Mouse (Mus musculus): ENCODE measurements at regions not wholly inside any gene's neighbourhood (a gene's known extent, or its start where the extent isn't known, plus 50 kb on each side); places are given as distances from the start of the nearest gene placed in this dataset.

DNA sequence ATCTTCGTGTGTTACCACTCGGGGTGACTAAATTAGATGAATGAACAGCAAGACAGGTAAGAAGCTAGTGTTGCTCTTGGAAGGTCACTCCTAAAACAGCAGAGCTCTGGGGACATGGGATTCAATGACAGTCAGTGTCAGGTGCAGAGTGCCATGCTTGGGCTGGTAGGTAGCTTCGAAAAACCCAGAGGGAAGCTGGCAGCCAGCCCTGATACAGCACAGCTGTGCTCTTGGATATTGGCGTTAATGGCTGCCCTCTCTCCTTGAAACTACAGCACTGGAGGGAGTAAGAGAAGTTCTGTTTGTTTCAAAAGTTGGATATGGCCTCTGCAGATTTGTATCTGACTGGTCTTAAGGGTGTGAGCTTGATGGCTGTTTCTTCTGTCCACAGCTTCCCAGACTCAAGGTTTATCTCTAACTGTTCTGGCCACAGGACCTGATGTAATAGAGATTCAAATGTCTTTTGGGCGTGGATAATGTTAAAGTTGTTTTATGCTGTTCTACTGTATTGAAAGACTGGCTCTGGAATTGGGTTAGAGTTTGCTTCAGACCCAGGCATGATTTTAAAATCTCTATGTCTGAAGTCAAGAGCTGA, 152.7 kb downstream of the Cand1 start (continued):
- TF ChIP-seq SMC3 (IDR thresholded peaks at IDR 0.05; ENCODE audit: low read depth, low read length) (no peak), MAZ (IDR thresholded peaks at IDR 0.05; ENCODE audit: low read depth, low read length) (no peak), ZC3H11A (IDR thresholded peaks at IDR 0.05; ENCODE audit: low read depth, low read length) (no peak), EP300 (IDR thresholded peaks at IDR 0.05; ENCODE audit: low read depth in 1 of 2, low read length in 2 of 2) (peak; percentile 27 to 85; a peak in 3 of 4 replicates), ETS1 (IDR thresholded peaks at IDR 0.05; ENCODE audit: low read depth, low read length) (peak; percentile 71), NELFE (IDR thresholded peaks at IDR 0.05; ENCODE audit: low read depth, low read length) (no peak), BHLHE40 (IDR thresholded peaks at IDR 0.05; ENCODE audit: borderline replicate concordance, low read depth, low read length) (no peak), MAFK (IDR thresholded peaks at IDR 0.05; ENCODE audit: borderline replicate concordance, low read depth, low read length) (no peak), UBTF (IDR thresholded peaks at IDR 0.05; ENCODE audit: borderline replicate concordance, insufficient read depth, low read depth, low read length) (no peak), TCF12 (IDR thresholded peaks at IDR 0.05; ENCODE audit: low read depth, low read length) (peak; percentile 51; the same call in 1 of the 2 replicates), USF2 (IDR thresholded peaks at IDR 0.05; ENCODE audit: borderline replicate concordance in 1 of 2, insufficient read depth in 1 of 2, low read depth in 1 of 2, low read length in 2 of 2) (no peak)

GRCm38 (mm10) chr10:119086450-119086849, 153.4 kb downstream of the Cand1 start:
- Histone ChIP-seq H3K79me2 (ENCODE audit: control insufficient read depth, insufficient read depth, low read length, poor library complexity) (no peaks in the 10 kb centered on the region), H3K4me3 (ENCODE audit: control insufficient read depth in 1 of 2, insufficient read depth in 1 of 2, low read depth in 2 of 2, low read length in 2 of 2) (no peak overlapping the region; a peak in 1 of 4 replicates), H3K36me3 (ENCODE audit: control insufficient read depth in 1 of 2, insufficient read depth in 2 of 2, low read length in 2 of 2) (peaks cover 0 to 20% of the 10 kb centered on the region in 2 experiments; a peak in 2 of 4 replicates), H3K27ac (ENCODE audit: control insufficient read depth, low read depth, low read length) (peak overlapping the region; percentile 90), H3K9ac (ENCODE audit: control insufficient read depth, low read depth, low read length, poor library complexity, severe bottlenecking) (peak overlapping the region; percentile 35; the same call in 1 of the 2 replicates), H3K9me3 (replicated peaks; ENCODE audit: insufficient read depth, low read length) (no peaks in the 10 kb centered on the region), H3K27me3 (ENCODE audit: control insufficient read depth in 1 of 2, insufficient read depth in 2 of 2, low read length in 2 of 2) (no peaks in the 10 kb centered on the region), H3K4me1 (ENCODE audit: control insufficient read depth in 1 of 2, insufficient read depth in 2 of 2, low read length in 2 of 2) (peaks cover 8 to 28% of the 10 kb centered on the region in 2 experiments)
- peak; percentile 86 for DNase-seq (ENCODE audit: low read depth, low spot score)
- peak; percentile 51 for TF ChIP-seq SIN3A (IDR thresholded peaks at IDR 0.05; ENCODE audit: low read length)
- peak; percentile 52; the same call in 1 of the 2 replicates for TF ChIP-seq BHLHE40 (IDR thresholded peaks at IDR 0.05; ENCODE audit: borderline replicate concordance, low read depth, low read length)
- TF ChIP-seq POLR2A (IDR thresholded peaks at IDR 0.05; ENCODE audit: control insufficient read depth in 1 of 2, insufficient read depth in 1 of 2, low read depth in 1 of 2, low read length in 2 of 2, poor library complexity in 1 of 2) = no peak
- TF ChIP-seq ELF1 (IDR thresholded peaks at IDR 0.05; ENCODE audit: low read depth, low read length) = 0 out of 2 replicates have a peak, but pooled peaks have one; percentile 15
- TF ChIP-seq TAL1 (IDR thresholded peaks at IDR 0.05; ENCODE audit: low read length) = peak; percentile 87
- no peak; the same call in 1 of the 2 replicates for TF ChIP-seq KAT2A (conservative IDR thresholded peaks at IDR 0.05; ENCODE audit: low read depth, low read length)
- peak; percentile 76 for TF ChIP-seq RCOR1 (IDR thresholded peaks at IDR 0.05; ENCODE audit: low read depth, low read length)
- no peak for TF ChIP-seq POLR2AphosphoS5 (IDR thresholded peaks at IDR 0.05; ENCODE audit: borderline replicate concordance, low read depth, low read length)
- TF ChIP-seq MYC (IDR thresholded peaks at IDR 0.05; ENCODE audit: low read depth, low read length) = peak; percentile 7; the same call in 1 of the 2 replicates
- no peak for TF ChIP-seq MXI1 (IDR thresholded peaks at IDR 0.05; ENCODE audit: low read depth, low read length)
- peak; percentile 88 to 95 for TF ChIP-seq EP300 (IDR thresholded peaks at IDR 0.05; ENCODE audit: low read depth in 1 of 2, low read length in 2 of 2)
- TF ChIP-seq GATA1 (IDR thresholded peaks at IDR 0.05; ENCODE audit: low read depth, low read length) = peak; percentile 85
- no peak for TF ChIP-seq GABPA (IDR thresholded peaks at IDR 0.05; ENCODE audit: low read depth, low read length)
- TF ChIP-seq TCF12 (IDR thresholded peaks at IDR 0.05; ENCODE audit: low read depth, low read length) = peak; percentile 95
- no peak for TF ChIP-seq POLR2AphosphoS2 (IDR thresholded peaks at IDR 0.05; ENCODE audit: low read length)
- peak; percentile 90 for TF ChIP-seq ZNF384 (IDR thresholded peaks at IDR 0.05; ENCODE audit: low read depth, low read length)
- peak; percentile 95 for TF ChIP-seq ETS1 (IDR thresholded peaks at IDR 0.05; ENCODE audit: low read depth, low read length)
- peak; percentile 60; the same call in 1 of the 2 replicates for TF ChIP-seq MEF2A (IDR thresholded peaks at IDR 0.05; ENCODE audit: extremely low read depth, insufficient replicate concordance, low read depth, low read length, poor library complexity, severe bottlenecking)
- peak; percentile 82; the same call in 1 of the 2 replicates for TF ChIP-seq MYB (IDR thresholded peaks at IDR 0.05; ENCODE audit: low read depth, low read length)
- TF ChIP-seq MAZ (IDR thresholded peaks at IDR 0.05; ENCODE audit: low read depth, low read length) = 0 out of 2 replicates have a peak, but pooled peaks have one; percentile 45
